Mouse (Mus musculus): ENCODE results near the gene Tnrc6b.

Gene Tnrc6b

GRCm38 (mm10) chr15:80739972-80740371, 28.9 kb downstream of the Tnrc6b start:
- no peak for DNase-seq

GRCm38 (mm10) chr15:80741836-80742235, 30.7 kb downstream of the Tnrc6b start:
- DNase-seq, result no peak

- peak; percentile 59 for DNase-seq
These were observed 31.9 kb downstream of the Tnrc6b start for GRCm38 (mm10) chr15:80742991-80743474.

GRCm38 (mm10) chr15:80743606-80744005, 32.5 kb downstream of the Tnrc6b start:
- DNase-seq, result no peak

- no peak for DNase-seq
These were observed 33.7 kb downstream of the Tnrc6b start for GRCm38 (mm10) chr15:80744667-80745422.

GRCm38 (mm10) chr15:80748979-80749378, 37.9 kb downstream of the Tnrc6b start:
- DNase-seq, result no peak

GRCm38 (mm10) chr15:80753351-80753750, 42.2 kb downstream of the Tnrc6b start:
- no peak for DNase-seq

GRCm38 (mm10) chr15:80754103-80754502, 43.0 kb downstream of the Tnrc6b start:
- no peak for DNase-seq

GRCm38 (mm10) chr15:80759451-80759850, 48.3 kb downstream of the Tnrc6b start:
- DNase-seq, result no peak

- DNase-seq, result no peak
These were observed 49.4 kb downstream of the Tnrc6b start for GRCm38 (mm10) chr15:80760504-80760903.

- DNase-seq, result no peak
These were observed 49.8 kb downstream of the Tnrc6b start for GRCm38 (mm10) chr15:80760935-80761334.

GRCm38 (mm10) chr15:80762621-80763020, 51.5 kb downstream of the Tnrc6b start:
- DNase-seq, result no peak

GRCm38 (mm10) chr15:80764666-80765065, 53.6 kb downstream of the Tnrc6b start:
- DNase-seq, result no peak

GRCm38 (mm10) chr15:80765381-80765780, 54.3 kb downstream of the Tnrc6b start:
- DNase-seq, result no peak

GRCm38 (mm10) chr15:80768216-80768615, 57.1 kb downstream of the Tnrc6b start:
- DNase-seq, result no peak

GRCm38 (mm10) chr15:80771926-80772441, 60.9 kb downstream of the Tnrc6b start:
- DNase-seq, result peak; percentile 12

GRCm38 (mm10) chr15:80774666-80775065, 63.6 kb downstream of the Tnrc6b start:
- DNase-seq, result no peak

GRCm38 (mm10) chr15:80779006-80779405, 67.9 kb downstream of the Tnrc6b start:
- no peak for DNase-seq

GRCm38 (mm10) chr15:80780154-80780751, 69.1 kb downstream of the Tnrc6b start:
- DNase-seq, result no peak

- DNase-seq, result no peak
These were observed 70.2 kb downstream of the Tnrc6b start for GRCm38 (mm10) chr15:80781218-80781806.

- DNase-seq, result peak; percentile 71
These were observed 73.4 kb downstream of the Tnrc6b start for GRCm38 (mm10) chr15:80784553-80784971.

GRCm38 (mm10) chr15:80785699-80786098, 74.6 kb downstream of the Tnrc6b start:
- no peak for DNase-seq

- DNase-seq, result no peak
These were observed 76.6 kb downstream of the Tnrc6b start for GRCm38 (mm10) chr15:80787746-80788145.

GRCm38 (mm10) chr15:80792556-80792955, 81.4 kb downstream of the Tnrc6b start:
- peak; percentile 38 for DNase-seq
